Mouse (Mus musculus) heart, embryonic 13.5 days (tissue): Measurements from ENCODE around the gene Cd38. TPM values are rescaled to one million over a fixed set of nuclear protein-coding genes. Genes with fewer than 3 reads are reported as not detected.

Experiments used
- ATAC-seq: fragments of 200-750 bp; cut with Nextera tagmentation; 2 replicates; pipeline ENCODE4 v1.8.0; 2017; ENCODE audit warnings: moderate TSS enrichment; ENCODE audit not compliant: insufficient number of reproducible peaks, low FRiP score, low TSS enrichment; ENCODE audit errors: extremely low read depth
- H3K27ac ChIP-seq: fragments of 300-500 bp; sonication (generic); replicated peaks from 2 replicates; pipeline ENCODE4 v1.5.1; 2015; ENCODE audit warnings: moderate library complexity, mild to moderate bottlenecking, inconsistent platforms
- H3K27me3 ChIP-seq: fragments of 300-500 bp; sonication (generic); replicated peaks from 2 replicates; pipeline ENCODE4 v1.6.1; 2015; ENCODE audit warnings: mild to moderate bottlenecking, inconsistent platforms
- H3K36me3 ChIP-seq: fragments of 300-500 bp; sonication (generic); 2 replicates; pipeline ENCODE4 v1.6.1; 2015; ENCODE audit warnings: mild to moderate bottlenecking, inconsistent platforms
- H3K4me1 ChIP-seq: fragments of 300-500 bp; sonication (generic); 2 replicates; pipeline ENCODE4 v1.6.1; 2015; ENCODE audit warnings: inconsistent platforms
- H3K4me2 ChIP-seq: fragments of 300-500 bp; sonication (generic); 2 replicates; pipeline ENCODE4 v1.6.1; 2015; ENCODE audit warnings: inconsistent platforms, mild to moderate bottlenecking, moderate library complexity
- H3K4me3 ChIP-seq: fragments of 300-500 bp; sonication (generic); 2 replicates; pipeline ENCODE4 v1.5.1; 2015; ENCODE audit warnings: moderate library complexity, mild to moderate bottlenecking, inconsistent platforms
- H3K9ac ChIP-seq: fragments of 300-500 bp; sonication (generic); 2 replicates; pipeline ENCODE4 v1.6.1; 2015; ENCODE audit warnings: inconsistent platforms, mild to moderate bottlenecking, moderate library complexity
- H3K9me3 ChIP-seq: fragments of 300-500 bp; sonication (generic); 2 replicates; pipeline ENCODE4 v1.6.1; 2016; ENCODE audit warnings: inconsistent platforms
- WGBS: fragments of 180-500 bp; shearing (Covaris S2); methylation state at CpG from one replicate; pipeline ENCODE4 v1.1.7; 2015; ENCODE audit warnings: mixed read lengths; 5-methylcytosine and 5-hydroxymethylcytosine counted together
- polyA plus RNA-seq: library from polyadenylated mRNA; unstranded; fragments of >200 nt; fragmentation: Nextera tagmentation; extraction: Ambion mirVana; gene quantifications from 2 replicates; pipeline ENCODE4 v1.2.1, GENCODE M21; 2015

Gene Cd38
- polyA plus RNA-seq, 1 experiment from 2014 or later = 19.6 TPM

DNA sequence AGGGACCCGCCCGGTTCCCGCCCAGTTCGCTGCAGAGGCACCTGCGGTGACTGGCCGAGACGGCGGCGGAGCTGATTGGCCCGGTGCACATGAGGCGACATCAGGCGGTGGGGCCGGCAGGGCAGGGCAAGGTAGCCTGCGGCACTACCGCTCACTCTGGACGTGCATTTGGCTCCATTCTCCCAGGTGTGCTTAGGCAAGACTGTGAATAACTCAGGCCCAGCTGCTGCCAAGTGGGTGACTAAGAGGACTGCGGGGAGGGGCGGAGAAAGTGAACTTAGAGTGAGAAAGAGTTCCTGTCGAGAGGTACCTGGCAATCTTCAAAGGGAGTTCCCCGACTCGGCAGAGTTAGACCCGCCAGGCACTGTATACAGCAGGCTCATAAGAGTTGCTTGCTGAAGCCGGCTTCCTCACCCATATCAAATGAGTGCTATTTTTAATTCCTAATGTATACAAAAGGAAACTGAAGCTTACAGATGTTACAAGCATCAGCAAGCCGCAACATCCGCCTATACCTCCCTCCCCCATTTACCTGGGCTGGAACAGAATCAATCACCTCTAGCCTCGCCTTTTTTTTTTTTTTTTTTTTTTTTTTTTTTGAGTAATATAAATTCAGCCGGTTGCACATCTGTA, 79.9 kb downstream of the Cd38 start:
- 0 out of 2 replicates have a peak overlapping the region, but pooled peaks have one; percentile 36 for H3K27ac ChIP-seq
- no peaks in the 10 kb centered on the region for H3K36me3 ChIP-seq
- peaks cover 15% of the 10 kb centered on the region; the same call in 1 of the 2 replicates for H3K27me3 ChIP-seq
- ATAC-seq = peak; percentile 70; the same call in 1 of the 2 replicates
- H3K4me3 ChIP-seq = peak overlapping the region; percentile 49
- under 1% methylated on average over 27 of the region's 27 CpGs for WGBS
- peak overlapping the region; percentile 45 for H3K9ac ChIP-seq
- peak overlapping the region; percentile 77 for H3K4me2 ChIP-seq
- peaks cover 21% of the 10 kb centered on the region for H3K4me1 ChIP-seq
- no peaks in the 10 kb centered on the region for H3K9me3 ChIP-seq

DNA sequence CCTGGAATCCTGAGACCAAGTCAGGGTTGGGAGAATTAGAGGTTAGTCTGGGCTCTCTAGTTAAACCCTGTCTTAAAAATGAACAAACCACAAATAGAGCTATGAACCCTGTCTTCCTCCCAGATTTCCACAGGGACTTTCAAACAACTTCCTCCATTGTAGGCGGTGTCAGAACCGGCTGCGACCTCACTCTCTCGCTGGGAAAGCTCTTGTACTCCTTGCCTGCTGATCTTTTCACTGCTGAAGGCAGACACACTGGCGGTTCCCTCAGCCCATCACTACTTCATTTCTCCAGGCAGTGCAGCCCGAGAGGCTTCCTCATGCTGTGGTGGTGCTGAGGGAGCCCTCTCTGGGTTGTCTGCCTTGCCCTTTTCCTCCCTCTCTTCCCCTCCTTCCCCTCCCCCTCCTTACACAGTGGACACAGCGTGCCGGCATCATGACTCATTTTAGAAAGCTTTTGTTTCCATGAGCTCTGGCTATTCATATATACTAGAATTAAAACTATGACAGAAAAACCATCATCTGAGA, 80.5 kb downstream of the Cd38 start:
- Histone ChIP-seq H3K4me2 (peak overlapping the region; percentile 77), H3K4me1 (peaks cover 21% of the 10 kb centered on the region), H3K9ac (peak overlapping the region; percentile 68), H3K27ac (peak overlapping the region; percentile 36; the same call in 1 of the 2 replicates), H3K4me3 (peak overlapping the region; percentile 49), H3K36me3 (no peaks in the 10 kb centered on the region), H3K9me3 (no peaks in the 10 kb centered on the region), H3K27me3 (peaks cover 15% of the 10 kb centered on the region; the same call in 1 of the 2 replicates)
- 5% methylated on average over 8 of the region's 8 CpGs for WGBS
- no peak for ATAC-seq

DNA sequence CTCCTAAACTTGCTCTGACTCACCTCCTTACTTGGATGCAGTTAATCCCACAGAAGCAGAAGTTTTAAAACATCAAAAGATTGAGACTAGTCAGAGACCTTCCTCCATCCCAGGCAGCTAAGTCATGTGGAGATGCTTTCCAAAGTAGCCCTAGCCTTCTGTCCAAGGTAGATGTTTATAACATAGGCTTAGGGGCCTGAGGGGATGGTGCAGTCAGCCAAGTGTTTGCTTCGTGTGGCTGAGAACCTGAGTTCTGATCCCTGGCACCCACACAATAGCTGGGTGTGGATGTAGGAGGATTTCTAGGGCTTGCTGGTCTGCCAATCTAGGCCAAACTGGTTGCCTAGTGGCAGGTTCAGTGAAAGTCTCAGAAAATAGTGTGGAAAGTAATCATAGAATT, 84.9 kb downstream of the Cd38 start:
- Histone ChIP-seq H3K9ac (no peak overlapping the region), H3K9me3 (no peaks in the 10 kb centered on the region), H3K4me3 (no peak overlapping the region), H3K27ac (no peak overlapping the region), H3K36me3 (no peaks in the 10 kb centered on the region), H3K27me3 (no peaks in the 10 kb centered on the region), H3K4me1 (peaks cover 11% of the 10 kb centered on the region), H3K4me2 (no peak overlapping the region)
- 67% methylated on average over 1 of the region's 1 CpGs for WGBS
- ATAC-seq = no peak

DNA sequence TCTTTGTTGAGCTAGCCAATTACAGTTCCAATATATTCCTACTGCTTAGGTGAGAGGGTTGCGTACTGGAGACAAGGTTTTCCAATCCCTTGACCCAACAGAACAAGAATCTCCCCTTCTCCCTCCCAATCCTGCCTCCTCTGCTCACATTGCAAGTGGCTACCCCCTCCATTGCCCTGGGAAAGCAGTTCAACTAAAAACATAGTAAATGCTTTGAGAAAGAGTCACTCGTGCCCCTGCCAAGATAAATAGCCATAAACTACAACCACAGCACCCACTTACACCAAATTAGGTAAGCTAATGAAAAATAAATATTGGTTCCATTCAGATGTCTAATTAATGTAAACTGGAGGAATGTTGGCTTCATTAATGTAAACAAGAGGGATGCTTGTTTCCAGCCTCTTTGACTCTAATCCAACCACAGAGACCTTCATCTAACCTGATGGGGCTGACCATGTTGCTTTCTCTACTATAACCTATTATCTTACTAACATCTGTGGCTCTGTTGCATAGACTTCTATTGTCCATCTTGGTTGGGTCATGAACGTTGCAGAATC, 91.6 kb downstream of the Cd38 start:
- Histone ChIP-seq H3K4me2 (no peak overlapping the region), H3K27ac (no peak overlapping the region), H3K4me3 (no peak overlapping the region), H3K36me3 (no peaks in the 10 kb centered on the region), H3K27me3 (no peaks in the 10 kb centered on the region), H3K4me1 (no peaks in the 10 kb centered on the region), H3K9me3 (no peaks in the 10 kb centered on the region), H3K9ac (no peak overlapping the region)
- 76% methylated on average over 3 of the region's 3 CpGs for WGBS
- ATAC-seq = no peak

DNA sequence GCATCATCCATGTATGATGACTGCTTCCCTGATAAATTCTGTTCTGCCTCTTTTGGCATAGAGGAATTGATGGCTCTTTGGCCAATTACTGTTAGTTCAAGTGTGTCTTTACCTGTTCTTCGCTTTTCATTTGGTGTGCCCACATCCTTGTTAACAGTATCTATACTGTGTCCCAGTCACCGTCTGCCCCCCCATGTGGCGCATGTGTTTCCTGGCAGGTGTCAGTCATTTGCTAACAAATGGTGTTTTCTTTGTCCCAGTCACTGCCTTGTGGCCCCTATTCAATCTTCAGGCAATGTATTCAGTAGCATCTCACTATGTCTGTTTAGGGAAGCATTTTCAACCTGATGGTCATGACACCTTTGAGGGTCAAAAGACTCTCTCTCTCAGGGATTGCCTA, 92.7 kb downstream of the Cd38 start:
- Histone ChIP-seq H3K36me3 (no peaks in the 10 kb centered on the region), H3K4me1 (no peaks in the 10 kb centered on the region), H3K27me3 (no peaks in the 10 kb centered on the region), H3K27ac (no peak overlapping the region), H3K9ac (no peak overlapping the region), H3K4me3 (no peak overlapping the region), H3K4me2 (no peak overlapping the region), H3K9me3 (no peaks in the 10 kb centered on the region)
- 72% methylated on average over 3 of the region's 3 CpGs for WGBS
- ATAC-seq = no peak

Other genes with a start within 250 kb of the Cd38 start
- 8.2 and 9.7 TPM in 2 replicates for gene Cc2d2a, start 206.2 kb upstream of the Cd38 start, polyA plus RNA-seq
- 0.37 and 0.62 TPM in 2 replicates for gene Bst1, start 49.7 kb upstream of the Cd38 start, polyA plus RNA-seq
- gene Fbxl5, start 46.9 kb upstream of the Cd38 start, polyA plus RNA-seq = 43.2 and 45.4 TPM in 2 replicates
- gene Gm7879, start 44.6 kb downstream of the Cd38 start, polyA plus RNA-seq = 0.48 TPM in 1 of 2 replicates, not detected in the other
- gene Fgfbp1, start 113.2 kb downstream of the Cd38 start, polyA plus RNA-seq = 0.45 and 0.59 TPM in 2 replicates
- 11.7 and 13.7 TPM in 2 replicates for gene Prom1, start 233.5 kb downstream of the Cd38 start, polyA plus RNA-seq